Mouse (Mus musculus): ENCODE measurements around the gene Emx2.

Gene Emx2

DNA sequence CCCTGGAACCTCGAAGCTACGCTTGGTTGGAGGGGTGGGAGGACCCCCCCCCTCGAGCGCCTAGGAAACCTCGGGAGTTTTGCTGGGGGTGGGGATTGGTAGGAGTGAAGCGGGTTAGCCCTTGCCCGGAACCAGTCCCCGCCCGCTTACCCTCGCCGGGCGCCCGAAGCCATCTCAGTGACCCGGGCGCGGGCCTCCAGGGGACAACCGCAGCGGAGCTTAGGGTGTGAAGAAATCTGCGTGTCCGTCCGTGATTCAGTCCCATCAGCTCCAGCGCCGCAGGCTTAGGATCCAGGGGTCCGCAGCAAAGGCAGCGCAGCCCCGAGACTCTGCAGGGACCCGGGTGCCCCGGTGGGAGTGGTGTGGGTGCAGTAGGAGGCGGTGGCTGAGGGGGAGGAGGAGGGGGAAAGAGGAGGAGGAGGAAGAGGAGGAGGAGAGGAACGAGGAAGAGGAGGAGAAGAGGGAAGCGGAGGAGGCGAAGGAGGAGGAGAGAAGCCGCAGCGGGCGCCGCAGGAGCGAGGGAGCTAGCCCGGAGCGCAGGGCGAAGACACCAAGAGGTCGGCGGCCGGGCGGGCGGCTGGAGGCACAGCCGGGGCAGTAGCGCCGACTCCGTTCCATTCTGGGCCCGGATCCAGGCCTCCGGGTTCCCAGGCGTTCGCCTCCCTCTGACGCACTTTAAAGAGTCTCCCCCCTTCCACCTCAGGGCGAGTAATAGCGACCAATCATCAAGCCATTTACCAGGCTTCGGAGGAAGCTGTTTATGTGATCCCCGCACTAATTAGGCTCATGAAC lies at the start of gene Emx2:
TSS of gene Emx2 (plus strand) at position 422 of the 792 bp plus-strand sequence.
- DNase-seq: peak; percentile 64 to 68

DNA sequence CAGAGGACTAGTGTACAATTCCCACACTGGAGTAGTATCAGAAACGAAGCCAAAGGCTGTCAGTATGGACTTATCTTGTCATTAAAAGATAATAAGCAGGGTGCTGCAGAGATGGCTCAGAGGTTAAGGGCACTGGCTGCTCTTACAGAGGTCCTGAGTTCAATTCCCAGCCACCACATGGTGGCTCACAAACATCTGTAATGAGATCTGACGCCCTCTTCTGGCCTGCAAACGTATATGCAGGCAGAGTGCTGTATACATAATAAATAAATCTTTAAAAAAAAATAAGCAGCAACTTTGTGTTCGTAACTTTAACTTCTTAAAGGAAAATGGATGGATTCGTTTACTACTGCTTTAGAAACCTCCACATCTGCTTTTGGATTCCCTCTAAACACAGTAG lies 44.0 kb upstream of the Emx2 start:
- no peak for DNase-seq

- DNase-seq: peak; percentile 94 to 95
These were observed 40.1 kb upstream of the Emx2 start for GRCm38 (mm10) chr19:59418024-59418423.

- no peak for DNase-seq
These were observed 39.5 kb upstream of the Emx2 start for GRCm38 (mm10) chr19:59418671-59419070.

GRCm38 (mm10) chr19:59422393-59422792 lies 35.8 kb upstream of the Emx2 start:
- no peak for DNase-seq

DNA sequence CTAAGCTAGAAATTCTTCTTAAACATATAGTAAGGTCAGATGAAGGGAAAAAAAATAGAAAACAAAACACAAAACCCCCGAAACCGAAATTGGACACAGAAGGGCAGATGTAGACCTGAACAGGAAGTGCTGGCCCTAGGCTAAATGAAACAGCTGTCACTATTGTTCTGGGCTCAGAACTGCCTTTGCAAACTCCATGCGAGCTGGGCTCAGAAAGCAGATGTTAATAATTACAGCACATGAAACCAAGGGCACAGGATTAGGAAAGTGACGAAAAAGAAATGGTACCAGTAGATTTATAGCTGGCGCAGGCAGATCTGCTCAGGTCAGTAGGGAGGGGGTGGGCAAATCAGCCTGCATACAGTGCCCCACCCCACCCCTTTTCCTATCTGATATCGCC lies 34.5 kb upstream of the Emx2 start:
- DNase-seq: no peak

GRCm38 (mm10) chr19:59424975-59425374 lies 33.2 kb upstream of the Emx2 start:
- no peak for DNase-seq

DNA sequence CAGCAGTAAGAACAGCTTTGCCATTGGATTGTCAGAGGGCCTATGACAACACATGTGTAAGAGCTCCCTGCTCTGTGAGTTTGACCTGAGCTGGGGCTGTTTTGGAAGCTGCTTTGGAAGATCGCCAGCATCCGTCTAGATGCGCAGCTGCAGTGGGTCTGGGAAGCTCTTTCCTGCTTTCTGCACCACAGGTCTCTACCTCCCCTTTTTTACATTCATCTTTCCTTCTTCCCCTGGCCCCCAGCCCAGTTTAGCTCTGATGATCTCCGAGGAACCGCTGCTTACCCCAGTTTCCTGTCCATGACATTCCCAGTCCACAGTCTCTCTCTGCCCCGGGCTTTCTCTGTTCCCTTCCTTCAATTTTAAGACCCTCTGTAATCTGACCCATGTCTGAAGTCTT lies 25.9 kb upstream of the Emx2 start:
- DNase-seq: peak in 1 of 2 experiments; percentile 42

DNA sequence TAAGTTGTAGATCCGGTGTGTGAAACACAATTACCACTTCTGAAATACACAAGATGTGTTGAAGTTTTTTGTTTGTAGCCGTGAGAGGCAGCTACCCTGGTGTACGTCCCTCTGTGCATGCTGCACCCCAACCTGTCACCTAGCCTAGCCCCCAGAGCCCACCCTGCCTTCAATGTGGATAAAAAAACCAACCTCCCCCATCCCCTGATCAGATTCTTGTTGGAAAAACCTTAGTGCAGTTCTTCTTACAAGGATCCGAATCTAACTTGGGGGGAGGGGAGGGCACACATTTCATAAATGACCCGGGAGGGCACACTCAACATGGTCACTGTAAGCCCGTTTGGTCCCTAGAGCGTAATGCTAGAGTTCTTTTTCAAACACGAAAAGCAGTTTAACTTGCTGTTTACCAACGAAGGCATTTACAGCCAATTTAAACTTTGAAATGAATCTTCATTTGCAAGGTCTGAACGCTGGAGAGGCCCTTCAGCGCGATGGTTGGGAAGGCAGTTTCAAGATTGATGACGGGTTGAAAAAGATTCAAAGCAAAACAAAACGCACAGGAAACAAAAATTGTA lies 7.5 kb upstream of the Emx2 start:
- DNase-seq: peak in 1 of 2 experiments; percentile 12

DNA sequence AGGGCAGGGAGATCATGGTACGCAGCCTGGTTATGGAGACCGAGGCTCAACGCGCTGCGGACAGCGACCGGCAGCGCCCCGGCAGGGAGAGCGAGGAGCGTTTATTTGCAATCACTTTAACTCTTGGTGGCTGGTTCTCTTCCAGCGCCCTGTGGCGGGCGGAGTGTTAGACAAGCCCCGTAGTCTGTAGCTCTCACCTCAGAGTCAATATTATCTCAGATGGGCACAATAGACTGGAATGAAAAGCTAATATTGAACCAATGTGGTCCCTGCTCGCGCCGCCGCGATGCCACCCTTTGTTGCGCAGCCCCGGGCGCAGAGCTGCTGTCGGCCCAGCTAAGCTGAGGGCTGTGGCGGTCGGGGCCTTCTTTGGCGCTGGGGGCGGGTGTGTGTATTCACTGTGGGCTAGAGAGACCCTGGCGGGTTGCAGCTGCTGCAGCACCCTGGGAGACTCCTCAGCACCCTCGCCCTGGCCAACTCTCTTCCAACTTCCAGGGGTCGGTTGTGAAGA lies 6.7 kb upstream of the Emx2 start:
- peak; percentile 40 to 41 for DNase-seq

GRCm38 (mm10) chr19:59452321-59452720 lies 5.9 kb upstream of the Emx2 start:
- DNase-seq: no peak

DNA sequence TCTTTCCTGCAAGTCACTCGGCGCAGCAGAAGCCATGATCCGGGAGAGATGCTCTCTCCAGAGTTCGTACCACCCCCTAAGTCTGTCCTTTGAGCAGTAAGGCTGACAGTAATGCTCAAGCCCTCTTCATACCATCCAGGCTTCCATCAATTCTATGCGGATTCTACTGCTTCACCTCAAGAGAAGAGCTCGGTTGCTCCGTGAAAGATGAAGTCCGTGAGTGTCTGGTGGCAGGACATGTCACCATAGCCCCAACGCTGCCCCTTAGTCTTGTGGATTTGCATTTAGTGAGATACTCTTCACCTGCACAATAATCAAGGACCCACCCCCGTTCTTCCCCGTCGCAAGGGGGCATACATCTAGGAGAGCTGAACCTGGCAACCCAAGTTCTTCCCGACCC lies 4.6 kb upstream of the Emx2 start:
- no peak for DNase-seq

DNA sequence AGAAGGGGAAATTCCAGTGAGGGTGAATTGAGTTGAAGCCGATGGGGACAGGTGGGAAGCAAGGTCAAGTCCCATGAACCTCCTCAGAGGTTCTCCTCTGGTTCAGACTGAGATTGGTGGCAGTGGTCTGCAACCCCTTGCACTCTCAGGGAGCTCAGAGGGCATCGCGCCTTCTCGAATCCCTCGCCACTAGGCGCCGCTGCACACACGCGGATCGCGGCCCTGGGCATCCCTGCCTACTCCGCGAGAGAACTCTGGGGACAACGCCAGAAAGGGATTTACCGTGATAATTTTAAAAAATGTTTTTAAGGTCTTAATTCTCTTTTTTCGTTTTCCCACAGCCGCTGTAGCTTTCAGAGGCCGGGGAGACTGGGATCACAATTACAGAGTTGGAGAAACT lies 4.0 kb upstream of the Emx2 start:
- DNase-seq: peak; percentile 94 to 95

GRCm38 (mm10) chr19:59455671-59456070 lies 2.5 kb upstream of the Emx2 start:
- DNase-seq: peak; percentile 23 to 31

DNA sequence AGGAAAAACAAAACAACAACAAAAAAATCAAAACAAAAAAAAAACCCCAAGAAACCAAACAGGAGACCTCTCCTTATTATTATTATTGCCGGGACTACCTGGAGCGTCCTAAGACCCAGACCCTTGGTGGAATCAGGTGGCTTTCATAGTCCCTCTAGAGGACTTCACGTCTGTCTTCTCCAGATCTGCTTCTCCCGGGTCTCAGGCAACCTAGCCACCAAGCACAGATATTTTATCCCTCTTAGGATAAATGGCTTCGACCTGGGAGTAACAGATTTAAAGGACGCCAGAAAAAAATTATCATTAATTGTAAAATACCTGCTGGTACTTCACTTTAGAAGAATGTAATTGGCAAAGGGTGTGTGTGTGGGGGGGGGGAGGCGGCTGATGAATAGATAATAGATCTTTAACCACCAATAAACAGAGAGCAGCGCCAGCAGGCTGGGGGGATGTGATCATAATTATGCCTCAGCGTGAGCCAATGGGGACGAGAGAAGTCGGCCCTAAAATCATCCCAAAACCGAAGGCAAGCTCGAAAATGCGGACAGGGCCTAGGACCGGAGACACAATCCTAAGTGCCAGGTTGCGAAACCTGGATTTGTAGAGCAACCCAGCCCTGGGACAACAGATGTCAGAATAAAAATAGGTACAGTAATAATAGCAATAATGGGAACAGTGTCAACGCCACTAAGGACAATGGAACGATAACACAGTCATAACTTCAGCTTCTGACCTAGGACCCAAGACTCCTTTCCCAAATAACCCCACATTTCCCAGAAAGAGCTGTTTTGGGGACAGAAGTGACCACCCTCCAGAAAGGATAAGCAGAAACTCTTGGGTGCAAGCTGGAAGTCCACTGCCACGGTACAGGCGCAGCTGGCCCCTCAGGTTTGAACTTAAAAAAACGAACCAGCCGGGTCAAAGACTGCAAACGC lies 894 bp upstream of the Emx2 start:
- DNase-seq: peak; percentile 29 to 41

DNA sequence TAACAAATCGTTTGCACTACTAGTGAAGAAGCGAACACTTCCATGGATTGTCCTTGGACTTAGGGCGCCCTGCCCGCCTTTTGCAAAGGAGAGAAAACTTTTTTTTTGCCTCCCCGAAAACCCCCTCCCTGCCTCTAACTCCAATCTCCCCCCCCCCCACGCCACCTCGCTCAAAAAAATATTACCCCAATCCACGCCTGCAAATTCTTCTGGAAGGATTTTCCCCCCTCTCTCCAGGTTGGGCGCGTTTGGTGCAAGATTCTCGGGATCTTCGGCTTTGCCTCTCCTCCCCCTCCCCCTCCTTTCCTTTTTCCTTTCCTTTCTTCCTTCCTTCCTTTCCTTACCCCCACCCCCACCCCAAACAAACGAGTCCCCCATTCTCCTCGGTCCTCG lies 567 bp downstream of the Emx2 start:
- no peak for DNase-seq

GRCm38 (mm10) chr19:59459158-59459781 lies 1.1 kb downstream of the Emx2 start:
- peak; percentile 66 to 70 for DNase-seq

DNA sequence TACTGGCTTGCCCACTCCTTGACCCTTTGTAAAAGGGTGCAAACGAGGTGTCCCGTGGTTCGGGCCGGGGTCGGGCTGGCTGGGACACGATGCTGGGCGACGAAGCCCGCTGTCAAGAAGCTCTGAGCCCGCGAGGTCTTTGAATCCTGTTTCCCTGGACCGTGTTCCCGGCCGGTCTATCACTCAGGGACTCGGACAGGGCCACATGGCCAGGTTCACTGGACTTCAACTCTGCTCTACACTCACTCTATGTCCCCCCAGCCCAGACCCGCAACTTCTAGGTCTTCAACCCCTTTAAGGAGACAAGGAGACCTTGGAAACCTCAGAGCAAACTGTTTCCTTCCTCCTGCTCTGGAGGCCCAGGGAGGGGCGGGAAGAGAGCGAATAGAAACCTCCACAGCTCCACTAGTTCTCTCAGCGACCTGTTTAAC lies 1.7 kb downstream of the Emx2 start:
- peak; percentile 33 to 54 for DNase-seq

GRCm38 (mm10) chr19:59460328-59461115 lies 2.4 kb downstream of the Emx2 start:
- DNase-seq: peak; percentile 56 to 66

DNA sequence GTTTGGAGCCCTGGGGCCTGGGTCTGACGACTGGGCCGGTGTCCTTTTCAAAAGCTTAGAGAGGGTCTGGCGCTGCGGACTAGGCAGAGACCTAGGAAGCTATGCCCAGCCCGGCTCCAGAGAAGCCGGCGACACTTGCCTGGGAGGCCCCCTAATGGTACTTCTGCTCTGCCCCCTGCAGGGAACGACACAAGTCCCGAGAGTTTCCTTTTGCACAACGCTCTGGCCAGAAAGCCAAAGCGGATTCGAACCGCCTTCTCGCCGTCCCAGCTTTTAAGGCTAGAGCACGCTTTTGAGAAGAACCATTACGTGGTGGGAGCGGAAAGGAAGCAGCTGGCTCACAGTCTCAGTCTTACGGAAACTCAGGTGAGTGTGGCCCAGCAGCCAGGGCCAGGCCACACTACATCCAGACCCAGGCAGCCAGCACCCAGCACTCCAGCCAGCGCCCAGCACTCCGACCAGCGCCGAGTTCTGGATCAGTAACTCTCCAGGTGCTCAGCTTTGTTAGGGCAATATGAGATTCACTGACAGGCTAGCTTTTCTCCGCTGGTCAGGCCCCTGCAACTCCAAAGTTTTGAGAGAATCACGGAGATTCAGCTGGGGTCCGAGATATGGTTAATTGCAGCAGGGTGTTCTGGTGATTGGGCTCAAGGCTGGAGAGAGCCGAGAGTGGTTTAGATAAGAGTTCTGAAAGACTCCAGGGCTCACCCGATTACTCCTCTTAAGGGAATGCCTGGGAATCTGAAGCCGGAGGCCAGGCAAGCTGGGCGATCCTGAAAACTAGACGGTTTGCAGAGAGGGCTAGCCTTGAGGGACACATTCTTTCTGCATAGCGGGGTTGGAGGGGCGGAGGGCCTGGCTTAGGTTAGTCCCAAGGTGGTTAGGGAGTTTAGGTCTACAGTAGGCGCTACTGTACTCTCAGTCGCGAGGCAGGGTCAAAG lies 3.6 kb downstream of the Emx2 start:
- peak in 1 of 2 experiments; percentile 40 for DNase-seq

Measured in cerebellum, postnatal 10 days (tissue).